Mouse (Mus musculus): ENCODE measurements around the gene Ppip5k2. TPM values are rescaled to one million over a fixed set of nuclear protein-coding genes. Genes with fewer than 3 reads are reported as not detected.

Gene Ppip5k2
- polyA plus RNA-seq, 1 experiment from 2014 or later: 89.2 TPM

DNA sequence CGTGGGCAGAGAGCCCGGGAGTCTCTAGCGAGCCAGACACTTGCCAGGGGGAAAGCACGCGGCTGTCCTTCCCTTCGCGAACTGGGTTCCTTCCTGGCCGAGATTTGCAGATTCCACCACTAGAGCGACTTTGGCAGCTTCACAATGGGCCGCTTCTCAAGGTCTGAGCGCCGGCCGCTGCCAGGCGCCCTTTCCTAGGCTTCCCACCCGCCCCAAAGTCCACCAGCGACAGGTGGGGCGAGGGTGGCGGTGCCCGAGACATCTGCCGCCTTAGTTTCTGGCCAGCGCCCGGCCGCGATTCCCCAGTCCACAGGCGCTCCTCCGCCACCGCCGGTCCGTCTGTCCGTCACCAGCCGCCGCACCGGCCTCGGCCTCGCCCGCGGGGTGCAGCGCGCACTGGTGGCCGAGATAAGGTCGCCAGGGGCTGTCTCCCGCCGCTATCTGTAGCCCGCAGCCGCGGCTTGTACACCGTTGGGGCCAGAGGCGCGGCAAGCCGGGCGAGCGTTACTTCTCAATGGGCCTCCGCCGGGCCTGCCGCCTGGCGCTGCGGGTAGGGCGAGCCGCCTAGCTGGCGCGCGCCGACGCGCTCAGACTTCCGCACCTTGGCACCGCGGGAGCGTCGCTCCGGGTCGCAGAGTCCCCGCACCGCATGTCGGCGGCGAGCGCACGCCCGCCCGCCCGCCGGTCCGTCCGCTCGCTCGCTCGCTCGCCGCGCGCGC is 109.4 kb downstream of the Ppip5k2 start:
- Histone ChIP-seq H3K4me2 (ENCODE audit: low read depth, low read length) (peak overlapping the region; percentile 63), H3K9me3 (ENCODE audit: control insufficient read depth, low read length) (no peaks in the 10 kb centered on the region), H3K27ac (ENCODE audit: low read depth, low read length) (peak overlapping the region; percentile 98), H3K4me1 (ENCODE audit: control insufficient read depth, insufficient read depth, low read length) (peaks cover 32% of the 10 kb centered on the region), H3K4me3 (ENCODE audit: low read depth, low read length) (peak overlapping the region; percentile 98), H3K9ac (replicated peaks; ENCODE audit: low read depth, low read length) (peak overlapping the region; percentile 90), H3K36me3 (ENCODE audit: control insufficient read depth, insufficient read depth, low read length) (no peaks in the 10 kb centered on the region), H3K27me3 (ENCODE audit: control insufficient read depth, insufficient read depth, low read length) (no peaks in the 10 kb centered on the region)
- under 1% methylated on average over 75 of the region's 93 CpGs for WGBS
- peak; percentile 13 for ATAC-seq (ENCODE audit: low read depth)

DNA sequence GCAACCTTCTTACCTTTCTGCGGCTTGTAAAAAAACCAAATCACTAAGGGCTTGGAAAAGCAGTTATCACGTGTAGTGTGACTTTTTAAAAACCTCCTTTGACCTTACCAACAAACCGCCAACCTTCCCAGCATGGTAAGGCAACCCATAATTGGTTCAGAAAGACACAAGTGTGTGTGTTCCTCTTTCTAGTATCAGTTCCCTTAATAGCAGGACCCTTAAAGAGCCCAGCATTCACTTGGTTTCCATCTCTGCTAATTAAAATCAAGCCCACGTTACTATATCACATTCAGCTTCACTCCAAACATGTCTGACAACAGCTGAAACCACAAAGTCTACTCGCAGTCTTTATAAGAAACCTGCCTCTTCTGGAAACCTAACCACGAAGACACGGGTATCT is 110.8 kb downstream of the Ppip5k2 start:
- WGBS: 47% methylated on average over 7 of the region's 7 CpGs
- peak overlapping the region; percentile 63 for H3K4me2 ChIP-seq (ENCODE audit: low read depth, low read length)

DNA sequence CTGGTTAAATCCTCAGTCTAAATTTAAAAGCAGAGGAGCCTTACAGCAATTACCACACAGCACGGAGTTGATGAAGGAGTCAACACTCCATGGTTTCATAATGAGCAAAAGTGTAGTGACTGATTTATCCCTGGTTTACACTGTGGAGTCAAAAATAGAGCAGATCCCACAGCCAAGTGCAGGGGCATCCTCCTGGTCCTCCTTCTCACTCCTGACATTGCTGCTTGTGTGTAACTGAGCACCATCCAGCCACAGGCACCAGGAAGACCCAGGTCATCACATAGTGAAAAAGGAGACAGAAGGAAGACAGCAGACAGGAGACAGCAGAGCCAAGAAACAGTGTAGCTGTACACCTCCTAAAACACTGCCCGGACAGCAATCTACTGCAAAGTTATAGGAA is 112.4 kb downstream of the Ppip5k2 start:
- Histone ChIP-seq H3K9ac (replicated peaks; ENCODE audit: low read depth, low read length) (no peak overlapping the region), H3K36me3 (ENCODE audit: control insufficient read depth, insufficient read depth, low read length) (no peaks in the 10 kb centered on the region)

More for the DNA sequence above, 110.8 kb downstream of the Ppip5k2 start:
- Histone ChIP-seq H3K36me3 (ENCODE audit: control insufficient read depth, insufficient read depth, low read length) (no peaks in the 10 kb centered on the region), H3K9me3 (ENCODE audit: control insufficient read depth, low read length) (no peaks in the 10 kb centered on the region), H3K27ac (ENCODE audit: low read depth, low read length) (no peak overlapping the region), H3K4me3 (ENCODE audit: low read depth, low read length) (peak overlapping the region; percentile 98), H3K9ac (replicated peaks; ENCODE audit: low read depth, low read length) (no peak overlapping the region), H3K27me3 (ENCODE audit: control insufficient read depth, insufficient read depth, low read length) (no peaks in the 10 kb centered on the region), H3K4me1 (ENCODE audit: control insufficient read depth, insufficient read depth, low read length) (peaks cover 33% of the 10 kb centered on the region)
- no peak for ATAC-seq (ENCODE audit: low read depth)

DNA sequence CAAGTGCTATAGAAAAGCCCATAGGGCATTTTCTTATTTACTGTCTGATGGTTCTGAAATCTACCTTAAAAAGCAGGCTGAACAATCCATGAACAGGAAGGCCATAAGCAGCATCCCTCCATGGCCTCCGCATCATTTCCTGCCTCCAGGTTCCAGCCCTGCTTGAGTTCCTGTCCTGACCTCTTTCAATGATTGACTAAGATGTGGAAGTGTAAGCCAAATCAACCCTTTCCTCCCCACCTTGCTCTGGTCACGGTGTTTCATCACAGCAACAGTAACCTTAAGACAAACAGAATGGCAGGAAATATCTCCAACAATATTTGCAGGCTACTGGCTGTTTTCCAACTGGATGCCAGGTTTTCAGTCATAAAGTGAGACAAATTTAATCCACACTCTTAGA is 113.0 kb downstream of the Ppip5k2 start:
- 76% methylated on average over 2 of the region's 2 CpGs for WGBS
- Histone ChIP-seq H3K4me2 (ENCODE audit: low read depth, low read length) (no peak overlapping the region), H3K4me1 (ENCODE audit: control insufficient read depth, insufficient read depth, low read length) (peaks cover 30% of the 10 kb centered on the region)

More for the DNA sequence above, 112.4 kb downstream of the Ppip5k2 start:
- Histone ChIP-seq H3K4me1 (ENCODE audit: control insufficient read depth, insufficient read depth, low read length) (peaks cover 33% of the 10 kb centered on the region), H3K9me3 (ENCODE audit: control insufficient read depth, low read length) (no peaks in the 10 kb centered on the region), H3K27me3 (ENCODE audit: control insufficient read depth, insufficient read depth, low read length) (no peaks in the 10 kb centered on the region), H3K4me2 (ENCODE audit: low read depth, low read length) (peak overlapping the region; percentile 4; the same call in 1 of the 2 replicates), H3K27ac (ENCODE audit: low read depth, low read length) (no peak overlapping the region), H3K4me3 (ENCODE audit: low read depth, low read length) (no peak overlapping the region)
- ATAC-seq (ENCODE audit: low read depth): no peak
- WGBS: 71% methylated on average over 2 of the region's 2 CpGs

More for the DNA sequence above, 113.0 kb downstream of the Ppip5k2 start:
- Histone ChIP-seq H3K9me3 (ENCODE audit: control insufficient read depth, low read length) (no peaks in the 10 kb centered on the region), H3K27ac (ENCODE audit: low read depth, low read length) (no peak overlapping the region), H3K9ac (replicated peaks; ENCODE audit: low read depth, low read length) (no peak overlapping the region), H3K36me3 (ENCODE audit: control insufficient read depth, insufficient read depth, low read length) (no peaks in the 10 kb centered on the region), H3K4me3 (ENCODE audit: low read depth, low read length) (no peak overlapping the region), H3K27me3 (ENCODE audit: control insufficient read depth, insufficient read depth, low read length) (no peaks in the 10 kb centered on the region)
- no peak for ATAC-seq (ENCODE audit: low read depth)

Other genes starting within 250 kb of the Ppip5k2 start
- 62.2 and 66.7 TPM in 2 replicates for gene D1Ertd622e, start 108.3 kb downstream of the Ppip5k2 start, polyA plus RNA-seq (2014; fragmentation: Nextera tagmentation; extraction: Ambion mirVana)
- gene Gin1, start 239 bp downstream of the Ppip5k2 start, polyA plus RNA-seq (2014; fragmentation: Nextera tagmentation; extraction: Ambion mirVana): 16.2 and 16.6 TPM in 2 replicates

All from neural tube, embryonic 14.5 days (tissue).